Mouse (Mus musculus): ENCODE data around the gene Cnnm2. TPM values are rescaled to one million over a fixed set of nuclear protein-coding genes. Genes with fewer than 3 reads are reported as not detected.
"Not testable (repeated sequence)": the region's sequence is repeated elsewhere in the genome, so short reads cannot be mapped to it uniquely, and the experiment has no call there.

The Cnnm2 gene
- 26.8 and 30.6 TPM in 2 replicates for polyA plus RNA-seq (2012; rRNA removed)

DNA sequence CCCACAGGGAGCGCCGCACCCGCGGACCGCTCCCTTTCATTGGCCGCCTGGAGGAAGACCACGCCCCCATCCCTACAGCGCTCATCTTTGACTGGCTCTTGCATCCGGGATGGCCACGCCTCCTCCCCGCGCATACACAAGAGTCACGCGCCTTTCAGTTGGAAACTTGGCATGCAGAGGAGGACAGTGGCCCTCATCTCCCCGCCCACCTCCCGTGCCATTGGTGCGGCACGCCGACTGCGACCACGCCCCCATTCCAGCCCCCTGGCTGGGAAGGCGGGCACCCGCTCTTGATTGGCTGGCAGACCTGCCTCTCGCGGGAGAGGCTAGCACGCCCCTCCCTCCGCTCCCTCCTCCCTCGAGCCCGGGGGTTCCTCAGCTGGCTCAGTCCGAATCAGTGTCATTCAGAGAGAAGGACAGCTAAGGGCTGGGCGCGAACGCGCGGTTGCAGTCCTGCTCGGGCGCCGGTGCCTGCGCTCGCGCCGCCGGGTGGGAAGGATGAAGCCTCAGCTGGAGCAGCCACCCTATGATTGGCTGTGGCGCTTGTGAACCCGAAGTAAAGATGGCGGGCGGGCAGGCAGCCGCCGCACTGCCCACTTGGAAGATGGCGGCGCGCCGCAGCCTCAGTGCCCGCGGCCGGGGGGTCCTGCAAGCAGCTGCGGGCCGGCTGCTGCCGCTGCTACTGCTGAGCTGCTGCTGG, at the start of gene Cnnm2:
Gene Cnnm2, plus strand, starts transcription at position 350 of the 700 bp plus-strand sequence.
- DNase-seq (ENCODE audit: extremely low spot score in 1 of 2, low spot score in 1 of 2) = peak; percentile 100

DNA sequence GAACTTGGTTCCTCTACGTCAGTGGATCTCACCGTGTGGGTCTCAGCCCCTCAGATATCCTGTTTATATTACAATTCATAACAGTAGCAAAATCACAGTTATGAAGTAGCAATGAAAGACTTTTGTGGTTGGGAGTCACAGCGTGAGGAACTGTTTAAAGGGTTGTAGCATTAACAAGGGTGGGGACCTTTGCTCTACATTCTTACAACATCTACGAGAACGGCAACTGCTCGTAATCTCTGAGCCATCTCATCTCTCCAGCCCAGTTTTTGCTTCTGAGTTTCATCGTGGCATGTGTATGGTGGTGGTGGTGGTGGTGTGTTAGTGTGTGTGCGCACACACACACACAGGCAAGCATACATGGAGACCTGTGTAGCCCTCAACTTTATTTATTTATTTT, 47.2 kb upstream of the Cnnm2 start:
- no peak for DNase-seq (ENCODE audit: extremely low spot score in 1 of 2, low spot score in 1 of 2)

DNA sequence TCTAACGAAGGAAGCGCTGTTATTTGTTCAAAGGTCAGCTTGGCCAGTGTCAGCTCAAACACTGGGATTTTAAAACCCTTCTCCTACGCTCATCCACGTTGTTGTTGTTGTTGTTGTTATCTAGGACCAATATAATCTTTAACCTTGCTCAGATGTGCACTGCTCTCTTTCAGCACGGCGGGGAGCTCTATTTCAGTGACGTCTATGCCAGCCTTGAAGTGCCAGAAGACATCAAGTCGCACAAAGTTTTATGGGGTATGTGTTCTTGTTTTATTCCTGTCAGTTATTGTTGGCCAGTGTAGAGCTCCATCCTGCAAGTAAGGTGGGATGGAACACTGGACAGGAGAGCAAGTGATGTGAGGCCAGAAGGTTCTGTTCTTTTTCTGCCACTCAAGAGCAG, 46.4 kb upstream of the Cnnm2 start:
- no peak for DNase-seq (ENCODE audit: extremely low spot score in 1 of 2, low spot score in 1 of 2)

DNA sequence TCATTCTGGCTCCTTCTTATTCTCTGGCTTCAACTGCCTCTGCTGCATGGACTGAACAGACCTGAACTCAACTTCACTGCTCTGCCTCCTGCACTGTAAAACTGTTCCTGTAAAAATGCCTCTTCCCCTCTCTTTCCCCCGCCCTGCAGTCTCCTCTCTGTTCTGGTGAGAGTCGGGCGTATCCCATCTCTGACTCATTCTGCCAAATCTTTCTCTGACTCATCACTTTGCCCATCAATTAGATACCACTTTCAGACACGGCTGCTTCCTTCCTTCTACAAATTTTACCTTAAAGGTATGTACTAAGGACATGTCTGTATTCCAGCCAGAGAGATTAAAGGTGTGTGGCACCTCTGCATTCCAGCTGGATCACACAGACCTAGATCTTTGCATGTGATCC, 43.2 kb upstream of the Cnnm2 start:
- DNase-seq (ENCODE audit: extremely low spot score in 1 of 2, low spot score in 1 of 2) = no peak

DNA sequence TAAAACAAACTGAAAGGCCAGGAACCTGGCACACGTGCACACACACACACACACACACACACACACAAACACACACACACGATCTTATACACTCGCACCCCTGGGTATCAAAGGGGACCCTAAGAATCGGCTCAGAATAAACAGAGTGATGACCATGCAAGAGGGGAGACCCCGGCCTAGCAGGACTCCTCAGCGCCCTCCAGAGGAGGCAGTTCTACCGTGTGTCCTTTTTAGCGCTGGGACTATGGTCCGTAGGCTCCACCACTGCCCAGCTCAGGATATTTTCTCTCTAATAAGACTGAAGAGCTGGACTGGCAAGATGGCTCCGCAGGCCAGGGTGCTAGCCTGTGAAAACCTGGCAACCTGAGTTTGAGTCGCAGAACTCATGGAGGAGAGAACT, 37.0 kb upstream of the Cnnm2 start:
- no peak for DNase-seq (ENCODE audit: extremely low spot score in 1 of 2, low spot score in 1 of 2)

DNA sequence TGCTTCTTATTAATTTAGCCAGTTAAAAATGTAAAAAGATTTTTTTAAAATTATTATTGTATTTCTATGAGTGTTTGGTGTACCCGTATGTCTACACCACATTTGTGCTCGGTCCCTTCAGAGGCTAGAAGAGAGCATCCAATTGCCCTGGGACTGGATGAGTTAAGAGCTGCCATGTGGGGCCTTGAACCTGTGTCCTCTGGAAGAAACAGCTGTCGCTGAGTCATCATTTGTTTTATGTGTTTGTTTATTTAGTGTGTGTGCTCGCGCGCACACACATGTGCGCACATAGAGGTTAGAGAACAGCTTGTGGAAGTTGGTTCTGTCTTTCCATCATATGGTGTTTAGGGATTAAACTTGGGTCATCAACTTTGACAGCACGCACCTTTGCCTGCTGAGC, 35.3 kb upstream of the Cnnm2 start:
- no peak for DNase-seq (ENCODE audit: extremely low spot score in 1 of 2, low spot score in 1 of 2)

DNA sequence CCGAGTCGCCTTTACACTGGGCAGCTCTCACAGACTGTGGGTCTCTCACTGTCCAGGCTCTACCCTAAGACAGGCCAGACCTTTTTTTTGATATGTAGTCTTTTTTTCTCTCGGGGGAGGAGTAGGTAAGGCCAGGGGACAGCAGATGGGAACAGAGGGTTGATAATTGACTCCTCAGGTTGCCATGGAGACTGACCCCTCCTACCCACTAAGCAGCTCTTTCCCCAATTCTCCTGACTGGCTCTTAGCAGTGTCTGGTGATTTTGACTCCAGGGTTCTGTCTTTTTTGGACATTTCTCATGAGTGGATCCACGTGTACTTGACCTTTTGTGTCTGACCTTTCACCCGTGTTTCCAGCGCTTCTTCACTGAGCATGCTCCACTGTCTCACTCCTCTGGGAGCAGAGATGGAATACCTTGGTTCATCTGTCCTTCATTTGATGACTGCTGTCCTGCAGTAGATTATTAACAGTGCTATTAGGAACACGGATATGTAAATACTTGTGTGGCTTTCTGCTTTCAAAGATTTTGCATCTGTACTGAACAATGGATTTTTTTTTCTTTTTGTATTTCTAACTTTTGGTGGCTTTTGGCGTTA, 34.2 kb upstream of the Cnnm2 start:
- DNase-seq (ENCODE audit: extremely low spot score in 1 of 2, low spot score in 1 of 2) = no peak

DNA sequence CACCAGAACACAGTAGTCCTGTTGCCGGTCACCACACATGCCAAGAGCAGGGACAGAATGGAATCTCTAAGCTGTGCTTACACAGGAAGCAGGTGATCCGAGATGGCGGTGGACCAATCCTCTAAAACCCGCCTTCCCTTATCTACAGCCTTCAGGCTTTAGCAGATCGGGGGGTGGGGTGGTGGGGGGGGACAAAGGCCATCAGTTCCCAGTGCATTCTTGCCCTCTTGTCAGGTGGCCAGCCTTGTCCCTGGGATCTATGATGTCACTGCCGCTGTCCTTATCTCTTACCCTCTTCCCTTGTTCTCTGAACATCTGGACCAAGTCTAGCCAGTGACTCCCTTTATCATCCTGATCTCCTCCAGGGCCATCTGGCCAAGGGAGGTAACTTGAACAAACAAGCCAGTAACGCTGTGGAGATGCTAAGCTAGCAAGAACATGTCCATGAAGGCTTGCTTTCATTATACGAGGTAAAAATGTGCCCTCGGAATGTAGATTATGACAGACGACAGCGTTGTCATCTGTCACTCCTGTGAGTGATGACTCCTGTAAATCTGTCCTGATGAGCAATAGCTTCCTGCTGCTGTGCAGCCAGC, 33.4 kb upstream of the Cnnm2 start:
- DNase-seq (ENCODE audit: extremely low spot score in 1 of 2, low spot score in 1 of 2) = no peak

DNA sequence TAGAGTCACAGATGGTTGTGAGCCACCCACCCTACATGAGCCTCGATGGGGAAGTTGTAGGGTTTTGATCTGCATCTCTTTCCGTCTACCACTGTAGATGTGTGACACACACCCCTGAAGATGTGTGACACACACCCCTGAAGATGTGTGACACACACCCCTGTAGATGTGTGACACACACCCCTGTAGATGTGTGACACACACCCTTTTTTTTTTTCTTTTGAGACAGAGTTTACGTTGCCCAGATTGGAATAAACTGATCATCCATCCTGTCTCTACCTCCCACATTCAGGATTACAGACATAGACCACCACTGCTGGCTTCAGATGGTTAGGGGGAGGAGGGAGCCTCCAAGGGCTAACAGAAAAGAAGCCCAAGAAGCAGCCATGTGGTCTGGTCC, 32.5 kb upstream of the Cnnm2 start:
- no peak for DNase-seq (ENCODE audit: extremely low spot score in 1 of 2, low spot score in 1 of 2)

DNA sequence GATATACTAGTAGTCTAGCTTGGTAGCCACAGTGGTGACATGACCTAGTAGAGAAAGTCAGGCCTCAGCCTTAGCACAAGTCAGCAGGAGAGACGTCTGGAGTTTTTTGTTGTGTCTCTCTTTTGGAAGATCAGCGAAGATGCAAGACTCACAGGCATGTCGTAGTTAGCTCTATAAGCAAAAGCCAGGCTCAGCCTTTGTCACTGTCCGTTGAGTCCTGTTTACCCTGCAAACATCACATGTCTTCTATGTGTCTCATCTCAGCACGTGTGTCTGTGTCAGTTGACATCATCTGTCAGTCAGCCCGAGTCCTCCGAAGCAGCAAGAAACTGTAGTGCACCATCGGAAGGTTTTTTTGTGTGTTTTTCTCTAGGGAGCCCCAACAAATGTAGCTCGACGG, 30.0 kb upstream of the Cnnm2 start:
- no peak for DNase-seq (ENCODE audit: extremely low spot score in 1 of 2, low spot score in 1 of 2)

DNA sequence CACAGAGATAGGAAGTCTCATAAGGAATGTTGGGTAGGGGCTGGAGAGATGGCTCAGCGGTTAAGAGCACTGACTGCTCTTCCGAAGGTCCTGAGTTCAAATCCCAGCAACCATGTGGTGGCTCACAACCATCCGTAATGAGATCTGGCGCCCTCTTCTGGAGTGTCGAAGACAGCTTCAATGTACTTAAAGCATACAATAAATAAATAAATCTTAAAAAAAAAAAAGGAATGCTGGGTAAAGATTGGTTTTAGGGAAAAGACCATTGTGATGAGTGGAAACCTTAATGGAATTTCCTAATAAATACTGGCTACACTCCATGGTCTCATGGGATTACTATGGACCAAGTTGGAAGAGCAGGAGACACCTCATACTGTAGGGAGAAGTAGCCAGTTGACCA, 28.7 kb upstream of the Cnnm2 start:
- DNase-seq (ENCODE audit: extremely low spot score in 1 of 2, low spot score in 1 of 2) = not testable (repeated sequence)

DNA sequence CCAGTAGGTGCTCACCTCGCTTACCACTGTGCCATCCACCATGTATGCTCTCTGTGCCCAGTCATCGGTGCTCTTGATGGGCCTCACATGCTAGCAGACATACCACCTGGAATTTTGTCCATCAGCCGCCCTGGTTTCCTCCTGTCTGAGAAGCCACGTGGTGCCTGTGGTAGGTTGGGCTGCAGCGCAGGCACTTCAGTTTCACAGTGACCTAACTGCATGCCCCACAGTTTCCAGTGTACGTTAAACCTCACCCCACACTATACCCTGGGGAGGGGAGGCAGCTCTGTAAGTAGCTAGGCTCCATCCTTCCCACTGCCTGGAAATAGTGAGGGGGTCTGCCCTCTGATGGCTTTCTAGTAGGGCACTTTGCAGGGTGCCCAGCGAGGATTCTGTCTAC, 27.8 kb upstream of the Cnnm2 start:
- DNase-seq (ENCODE audit: extremely low spot score in 1 of 2, low spot score in 1 of 2) = no peak

DNA sequence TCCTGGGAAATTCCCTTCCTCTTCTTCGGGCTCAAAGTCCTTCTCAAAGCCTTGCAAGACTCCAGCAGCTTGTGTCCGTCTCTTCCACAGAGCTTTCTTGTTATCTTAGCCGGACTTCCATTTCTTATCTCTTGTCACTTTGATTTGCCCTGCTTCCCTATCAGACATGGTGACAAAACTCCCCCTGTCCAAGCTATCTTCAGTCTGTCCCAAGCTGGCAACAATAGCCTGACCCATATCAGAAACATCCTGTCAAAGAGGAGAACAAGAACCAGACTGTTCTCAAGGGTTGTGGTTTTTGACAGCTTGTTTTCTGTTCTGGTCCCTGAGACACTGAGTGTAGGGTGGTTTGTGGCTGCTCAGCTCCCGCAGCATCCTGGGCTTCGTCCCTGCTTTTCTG, 26.2 kb upstream of the Cnnm2 start:
- no peak for DNase-seq (ENCODE audit: extremely low spot score in 1 of 2, low spot score in 1 of 2)

DNA sequence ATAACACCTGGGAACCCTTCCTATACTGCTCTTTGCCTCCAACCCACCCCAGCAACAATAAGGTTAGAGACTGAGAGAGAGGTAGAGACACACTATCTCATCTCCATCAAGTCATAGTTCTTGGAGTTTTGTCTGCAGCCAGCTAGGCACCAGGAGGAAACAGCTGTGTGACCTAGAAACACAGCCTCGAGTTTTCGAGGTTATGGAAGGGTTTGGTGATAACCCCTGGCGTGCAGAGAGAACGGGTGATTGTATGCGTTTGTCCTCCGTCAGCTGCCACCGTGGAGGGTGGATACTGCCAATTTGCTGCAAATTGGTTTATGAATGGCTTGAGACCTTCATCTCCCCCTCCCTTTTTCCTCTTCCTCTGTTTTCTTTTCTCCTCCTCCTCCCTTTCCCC, 24.3 kb upstream of the Cnnm2 start:
- no peak for DNase-seq (ENCODE audit: extremely low spot score in 1 of 2, low spot score in 1 of 2)

DNA sequence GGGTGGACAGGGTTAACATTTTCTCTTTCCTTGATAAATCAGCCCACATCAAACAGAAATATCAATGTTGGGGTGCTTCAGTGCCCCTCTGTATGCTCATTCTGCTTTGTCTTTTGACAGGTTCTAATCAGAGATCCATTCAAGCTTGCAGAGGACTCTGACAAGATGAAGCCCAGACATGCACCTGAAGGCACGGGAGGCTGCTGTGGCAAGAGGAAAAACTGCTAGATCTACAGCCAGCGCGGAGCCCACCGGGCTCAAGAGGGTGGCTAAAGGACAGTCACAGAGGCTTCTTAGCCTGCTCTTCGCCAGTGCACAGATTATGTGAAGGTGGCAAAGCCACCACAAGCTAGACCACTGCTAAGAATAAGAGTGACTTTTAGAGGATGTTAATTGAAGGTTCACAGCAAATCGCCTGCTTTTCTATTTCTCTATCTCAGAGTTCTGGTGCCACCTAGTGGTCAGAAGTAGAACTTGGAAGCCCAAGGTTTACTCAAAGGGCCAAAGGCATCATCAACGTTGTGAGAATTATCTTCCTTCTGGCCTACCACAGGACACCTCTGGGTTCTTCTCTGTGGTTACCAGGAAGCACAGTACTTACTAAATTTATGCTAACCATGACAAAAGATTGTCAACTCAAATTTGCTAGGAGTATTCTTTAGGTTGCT, 20.9 kb upstream of the Cnnm2 start:
- DNase-seq (ENCODE audit: extremely low spot score in 1 of 2, low spot score in 1 of 2) = peak in 1 of 2 experiments; percentile 91

DNA sequence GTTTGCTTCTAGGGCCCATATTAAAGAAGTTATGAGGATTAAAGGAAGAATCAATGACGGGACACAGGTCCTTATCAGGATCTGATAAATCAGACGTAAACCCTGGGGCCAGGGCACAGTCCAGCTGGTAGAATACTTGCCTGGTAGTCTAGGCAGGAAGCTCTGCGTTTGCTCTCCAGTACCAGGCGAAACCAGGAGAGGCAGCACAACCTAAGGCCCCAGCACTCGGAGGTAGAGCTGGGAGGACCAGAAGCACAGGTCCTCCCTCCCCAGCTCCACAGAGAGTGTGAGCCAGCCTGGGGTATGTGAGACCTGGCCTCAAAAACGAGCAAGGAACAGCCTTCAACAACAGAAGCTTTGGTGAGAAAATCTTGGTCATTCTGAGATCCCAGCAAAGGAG, 19.8 kb upstream of the Cnnm2 start:
- DNase-seq (ENCODE audit: extremely low spot score in 1 of 2, low spot score in 1 of 2) = no peak

DNA sequence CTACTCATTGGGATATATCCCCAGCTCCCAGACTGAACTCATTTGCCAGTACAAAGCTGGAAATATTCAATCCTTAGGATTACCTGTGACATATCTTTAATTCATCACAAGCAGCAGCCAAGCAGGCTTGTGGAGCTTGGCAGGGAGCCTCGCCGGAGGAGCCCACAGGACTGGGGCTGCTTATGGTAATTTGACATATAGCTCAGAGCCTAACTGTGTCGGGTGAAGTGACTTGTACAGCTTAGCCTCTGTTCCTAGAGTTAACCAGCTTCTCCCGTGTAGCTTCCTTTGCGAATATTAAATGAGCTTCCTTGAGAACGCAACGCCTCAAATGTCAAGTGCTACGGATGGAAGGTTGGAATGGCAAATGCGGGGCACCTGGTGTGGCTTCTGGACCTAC, 16.7 kb upstream of the Cnnm2 start:
- DNase-seq (ENCODE audit: extremely low spot score in 1 of 2, low spot score in 1 of 2) = no peak

DNA sequence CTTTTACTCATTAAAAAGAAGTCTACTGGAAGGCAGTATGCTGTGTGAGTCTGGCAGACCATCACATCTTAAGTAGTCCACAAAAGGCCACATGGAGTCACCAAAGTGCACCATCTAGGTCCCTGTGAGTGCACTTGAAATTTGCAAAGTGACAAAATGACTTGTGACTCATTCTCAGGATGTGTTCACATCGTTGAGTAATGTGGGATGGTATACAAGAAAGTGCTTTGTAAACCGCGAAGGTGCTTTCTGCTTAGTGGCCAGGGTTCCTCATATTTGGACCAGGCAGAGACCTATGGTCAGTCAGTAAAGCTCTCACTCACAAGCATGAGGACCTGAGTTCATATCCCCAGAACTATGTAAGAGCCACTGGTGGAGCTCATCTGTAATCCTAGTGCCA, 13.6 kb upstream of the Cnnm2 start:
- no peak for DNase-seq (ENCODE audit: extremely low spot score in 1 of 2, low spot score in 1 of 2)

DNA sequence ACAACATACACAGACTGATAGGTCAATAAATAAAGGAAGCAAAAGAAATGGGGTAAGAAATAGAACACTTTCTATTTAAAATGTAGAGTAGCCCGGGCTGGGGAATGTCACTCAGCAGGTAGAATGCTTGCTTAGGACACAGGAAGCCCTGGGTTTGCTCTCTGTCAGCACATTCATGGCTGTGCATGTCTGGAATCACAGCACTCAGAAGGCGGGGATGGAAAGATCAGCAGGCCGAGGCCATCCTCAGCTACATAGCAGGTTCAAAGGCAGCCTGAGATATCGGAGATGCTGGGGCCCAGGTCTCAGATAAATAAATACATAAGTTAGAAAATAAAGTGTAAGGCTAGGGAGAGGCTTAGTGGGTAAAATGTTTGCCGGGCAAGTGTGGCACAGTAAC, 9.2 kb upstream of the Cnnm2 start:
- DNase-seq (ENCODE audit: extremely low spot score in 1 of 2, low spot score in 1 of 2) = no peak

DNA sequence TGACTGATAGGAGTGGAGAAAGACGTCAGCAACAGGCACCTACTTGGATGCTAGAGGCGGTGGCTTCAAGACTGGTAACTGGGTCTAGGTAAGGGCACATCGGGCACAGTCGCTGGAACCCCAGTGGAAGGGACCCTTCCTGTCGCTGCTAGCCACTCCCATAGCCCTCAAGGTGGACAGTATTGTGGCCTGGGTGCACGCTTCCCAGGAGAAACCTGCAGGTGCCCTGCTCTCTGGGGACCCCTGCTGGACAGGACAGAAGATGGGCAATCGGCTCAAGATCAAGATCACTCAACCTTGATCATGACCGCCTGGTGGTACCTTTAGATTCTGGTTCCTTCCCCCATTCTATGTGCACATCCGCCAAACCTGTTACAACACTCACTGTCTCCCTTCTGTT, 6.3 kb upstream of the Cnnm2 start:
- DNase-seq (ENCODE audit: extremely low spot score in 1 of 2, low spot score in 1 of 2) = no peak

DNA sequence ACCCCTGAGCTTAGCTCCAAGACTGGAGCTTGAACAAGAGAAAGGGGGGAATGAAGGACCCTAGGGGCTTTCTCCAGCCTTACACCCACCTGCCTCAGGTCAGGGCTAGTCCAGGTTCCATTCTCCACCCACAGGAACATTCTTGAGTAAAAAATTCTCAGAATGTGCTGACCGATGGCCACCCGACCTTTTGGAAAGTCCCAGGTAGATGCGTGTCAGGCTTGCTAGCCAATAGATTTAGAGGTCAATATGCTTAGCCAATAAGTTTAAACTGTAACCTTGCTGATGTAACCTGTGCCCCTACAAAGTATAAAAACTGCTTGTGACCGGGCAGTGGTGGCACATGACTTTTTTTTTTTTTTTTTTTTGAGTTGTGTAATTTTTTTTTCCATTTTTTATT, 5.2 kb upstream of the Cnnm2 start:
- no peak for DNase-seq (ENCODE audit: extremely low spot score in 1 of 2, low spot score in 1 of 2)

DNA sequence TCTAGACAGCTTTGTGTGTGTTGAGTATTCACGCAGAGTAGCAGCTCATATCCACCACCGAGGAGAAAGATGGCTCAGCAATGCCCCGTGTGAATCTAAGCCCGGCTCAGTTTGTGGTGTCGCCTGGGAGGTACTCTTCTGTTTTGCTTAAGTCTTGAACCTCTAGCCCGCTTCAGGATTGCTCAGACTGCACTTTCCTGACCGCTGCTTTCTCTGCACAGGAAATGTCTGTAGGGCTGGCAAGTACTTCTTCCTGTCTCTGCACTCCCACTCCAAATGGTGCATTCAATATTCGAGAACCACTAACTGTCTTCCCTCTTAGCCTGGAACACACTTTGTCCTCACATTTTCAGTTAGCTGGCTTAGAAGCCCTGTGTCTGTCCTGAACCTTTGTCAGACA, 2.3 kb upstream of the Cnnm2 start:
- no peak for DNase-seq (ENCODE audit: extremely low spot score in 1 of 2, low spot score in 1 of 2)
